Mouse (Mus musculus) testis, postnatal 14 days (tissue): ENCODE measurements around the gene Dcst2.

Experiments
- DNase-seq: peaks from one replicate; pipeline ENCODE4 v3.0.0; 2021; ENCODE audit warnings: low spot score

Gene Dcst2

GRCm38 (mm10) chr3:89361675-89362074, at the start of gene Dcst2:
Gene Dcst2, plus strand, starts transcription at chr3:89361975.
- no peak for DNase-seq

- DNase-seq, result no peak
Observed at GRCm38 (mm10) chr3:89314340-89314739, 47.4 kb upstream of the Dcst2 start.

- DNase-seq, result no peak
Observed at GRCm38 (mm10) chr3:89314791-89315190, 47.0 kb upstream of the Dcst2 start.

GRCm38 (mm10) chr3:89315195-89315929, 46.4 kb upstream of the Dcst2 start:
- DNase-seq, result peak; percentile 85

- DNase-seq, result peak; percentile 38
Observed at GRCm38 (mm10) chr3:89315930-89316831, 45.6 kb upstream of the Dcst2 start.

GRCm38 (mm10) chr3:89316833-89317232, 44.9 kb upstream of the Dcst2 start:
- DNase-seq, result peak; percentile 82

GRCm38 (mm10) chr3:89317246-89317645, 44.5 kb upstream of the Dcst2 start:
- DNase-seq, result no peak

GRCm38 (mm10) chr3:89318316-89318715, 43.5 kb upstream of the Dcst2 start:
- no peak for DNase-seq

GRCm38 (mm10) chr3:89318971-89319590, 42.7 kb upstream of the Dcst2 start:
- DNase-seq, result no peak

- DNase-seq, result no peak
Observed at GRCm38 (mm10) chr3:89319591-89320350, 42.0 kb upstream of the Dcst2 start.

- DNase-seq, result peak; percentile 88
Observed at GRCm38 (mm10) chr3:89320581-89321182, 41.1 kb upstream of the Dcst2 start.

GRCm38 (mm10) chr3:89321183-89322130, 40.3 kb upstream of the Dcst2 start:
- DNase-seq, result no peak

GRCm38 (mm10) chr3:89322131-89322500, 39.7 kb upstream of the Dcst2 start:
- no peak for DNase-seq

- DNase-seq, result peak; percentile 74
Observed at GRCm38 (mm10) chr3:89322514-89323165, 39.1 kb upstream of the Dcst2 start, which contains the start of gene Efna3. Gene Efna3, minus strand, starts transcription at chr3:89322965.

GRCm38 (mm10) chr3:89325882-89326281, 35.9 kb upstream of the Dcst2 start:
- no peak for DNase-seq

- DNase-seq, result no peak
Observed at GRCm38 (mm10) chr3:89327371-89327870, 34.4 kb upstream of the Dcst2 start.

- no peak for DNase-seq
Observed at GRCm38 (mm10) chr3:89328623-89329022, 33.2 kb upstream of the Dcst2 start.

GRCm38 (mm10) chr3:89330346-89330745, 31.4 kb upstream of the Dcst2 start:
- DNase-seq, result no peak

GRCm38 (mm10) chr3:89330948-89331347, 30.8 kb upstream of the Dcst2 start:
- no peak for DNase-seq

- no peak for DNase-seq
Observed at GRCm38 (mm10) chr3:89331561-89331960, 30.2 kb upstream of the Dcst2 start.
